Mouse (Mus musculus) liver, embryonic 15.5 days (tissue): ENCODE data around the gene Tmem221. TPM values are rescaled to one million over a fixed set of nuclear protein-coding genes. Genes with fewer than 3 reads are reported as not detected.
A peak's percentile ranks its signal among the peaks of the same experiment; 100 is the strongest.

Experiments used
- ATAC-seq: fragments of 200-750 bp; cut with Nextera tagmentation; 2 replicates; pipeline ENCODE4 v1.8.0; 2017; ENCODE audit warnings: moderate number of reproducible peaks, mild to moderate bottlenecking, moderate library complexity; ENCODE audit not compliant: insufficient read depth
- H3K27ac ChIP-seq: fragments of 300-500 bp; sonication (generic); replicated peaks from 2 replicates; pipeline ENCODE4 v1.5.1; 2015; ENCODE audit warnings: mild to moderate bottlenecking, inconsistent platforms
- H3K27me3 ChIP-seq: fragments of 300-500 bp; sonication (generic); 2 replicates; pipeline ENCODE4 v1.6.1; 2015; ENCODE audit warnings: mild to moderate bottlenecking, inconsistent platforms
- H3K36me3 ChIP-seq: fragments of 300-500 bp; sonication (generic); replicated peaks from 2 replicates; pipeline ENCODE4 v1.6.1; 2015; ENCODE audit warnings: moderate library complexity, mild to moderate bottlenecking, inconsistent platforms
- H3K4me1 ChIP-seq: fragments of 300-500 bp; sonication (generic); replicated peaks from 2 replicates; pipeline ENCODE4 v1.6.1; 2015; ENCODE audit warnings: inconsistent platforms
- H3K4me2 ChIP-seq: fragments of 300-500 bp; sonication (generic); 2 replicates; pipeline ENCODE4 v1.6.1; 2015; ENCODE audit warnings: moderate library complexity, mild to moderate bottlenecking, inconsistent platforms
- H3K4me3 ChIP-seq: fragments of 300-500 bp; sonication (generic); replicated peaks from 2 replicates; pipeline ENCODE4 v1.5.1; 2015; ENCODE audit warnings: mild to moderate bottlenecking, inconsistent platforms
- H3K9ac ChIP-seq: fragments of 300-500 bp; sonication (generic); 2 replicates; pipeline ENCODE4 v1.6.1; 2015; ENCODE audit warnings: moderate library complexity, mild to moderate bottlenecking, inconsistent platforms
- H3K9me3 ChIP-seq: fragments of 300-500 bp; sonication (generic); replicated peaks from 2 replicates; pipeline ENCODE4 v1.6.1; 2016; ENCODE audit warnings: inconsistent platforms
- WGBS: fragments of 180-500 bp; shearing (Covaris S2); methylation state at CpG from one replicate; pipeline ENCODE4 v1.1.7; 2015; ENCODE audit warnings: mixed read lengths; ENCODE audit not compliant: insufficient replicate concordance; 5-methylcytosine and 5-hydroxymethylcytosine counted together
- polyA plus RNA-seq: library from polyadenylated mRNA; unstranded; fragments of >200 nt; fragmentation: Nextera tagmentation; extraction: Ambion mirVana; gene quantifications from 2 replicates; pipeline ENCODE4 v1.2.1, GENCODE M21; 2015

The Tmem221 gene
- polyA plus RNA-seq, 1 experiment from 2014 or later = 0.50 TPM

- Histone ChIP-seq H3K27ac (no peak within 1 kb of the TSS), H3K9me3 (no peaks in the 10 kb centered on the region; the same call in 1 of the 2 replicates), H3K36me3 (no peaks in the 10 kb centered on the region), H3K4me2 (no peak within 1 kb of the TSS), H3K4me3 (no peak within 1 kb of the TSS), H3K9ac (no peak within 1 kb of the TSS), H3K4me1 (peaks cover 41% of the 10 kb centered on the region), H3K27me3 (peaks cover 68% of the 10 kb centered on the region)
- 67% methylated on average over 3 of the region's 3 CpGs for WGBS
- ATAC-seq = no peak
These were observed 7.8 kb upstream of the Tmem221 start, which contains the start of gene Nxnl1 for GRCm38 (mm10) chr8:71566501-71566900. TSS of gene Nxnl1 (minus strand) at chr8:71566601.

DNA sequence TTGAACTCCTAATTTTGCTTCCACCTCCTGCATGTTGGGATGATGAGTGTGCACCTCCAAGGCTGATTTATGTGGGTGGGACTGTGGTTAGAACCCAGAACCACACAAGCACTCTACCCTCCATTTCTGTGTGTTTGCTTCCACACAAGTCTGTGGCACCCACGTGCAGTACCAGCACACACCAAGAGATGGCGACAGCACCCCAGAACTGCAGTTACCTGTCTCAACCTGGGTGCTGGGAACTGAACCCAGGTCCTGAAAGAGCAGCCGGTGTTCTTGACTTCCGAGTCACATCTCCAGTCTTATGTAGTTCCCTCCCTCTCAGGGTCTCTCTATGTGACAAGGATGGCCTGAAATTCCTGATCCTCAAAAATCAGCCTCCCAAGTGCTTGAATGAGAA lies 5.3 kb upstream of the Tmem221 start:
- no peak for ATAC-seq
- no peak overlapping the region for H3K9ac ChIP-seq
- WGBS = 80% methylated on average over 4 of the region's 4 CpGs
- H3K27me3 ChIP-seq = peaks cover 61% of the 10 kb centered on the region
- no peaks in the 10 kb centered on the region; the same call in 1 of the 2 replicates for H3K9me3 ChIP-seq
- H3K36me3 ChIP-seq = no peaks in the 10 kb centered on the region
- H3K27ac ChIP-seq = no peak overlapping the region
- peaks cover 36% of the 10 kb centered on the region for H3K4me1 ChIP-seq
- H3K4me3 ChIP-seq = no peak overlapping the region
- H3K4me2 ChIP-seq = no peak overlapping the region

DNA sequence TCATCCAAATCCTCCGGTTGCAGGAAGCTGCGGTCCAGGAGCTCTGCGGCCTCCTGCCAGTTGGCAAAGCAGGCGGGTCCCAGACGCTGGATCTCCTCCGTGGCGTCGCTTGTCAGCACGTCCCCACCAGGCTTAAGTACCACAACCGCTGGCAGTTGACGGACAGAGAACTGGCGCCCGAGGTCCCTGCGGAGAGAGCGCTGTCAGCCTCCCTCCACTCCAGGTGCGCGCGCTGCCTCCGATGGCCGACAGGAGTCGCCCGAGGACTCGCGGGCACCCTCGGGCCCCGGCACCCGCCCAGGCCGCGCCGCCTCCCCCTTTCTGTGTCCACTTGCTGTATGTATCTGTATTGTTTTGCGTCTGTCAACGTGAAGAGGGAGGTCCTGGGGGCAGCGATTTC lies 4.1 kb upstream of the Tmem221 start:
- H3K4me1 ChIP-seq = peaks cover 40% of the 10 kb centered on the region
- H3K4me2 ChIP-seq = peak overlapping the region; percentile 48
- H3K27me3 ChIP-seq = peaks cover 61% of the 10 kb centered on the region
- H3K4me3 ChIP-seq = peak overlapping the region; percentile 18; the same call in 1 of the 2 replicates
- WGBS = under 1% methylated on average over 33 of the region's 33 CpGs
- H3K9me3 ChIP-seq = no peaks in the 10 kb centered on the region; the same call in 1 of the 2 replicates
- no peaks in the 10 kb centered on the region for H3K36me3 ChIP-seq
- H3K9ac ChIP-seq = no peak overlapping the region
- H3K27ac ChIP-seq = no peak overlapping the region
- no peak for ATAC-seq

DNA sequence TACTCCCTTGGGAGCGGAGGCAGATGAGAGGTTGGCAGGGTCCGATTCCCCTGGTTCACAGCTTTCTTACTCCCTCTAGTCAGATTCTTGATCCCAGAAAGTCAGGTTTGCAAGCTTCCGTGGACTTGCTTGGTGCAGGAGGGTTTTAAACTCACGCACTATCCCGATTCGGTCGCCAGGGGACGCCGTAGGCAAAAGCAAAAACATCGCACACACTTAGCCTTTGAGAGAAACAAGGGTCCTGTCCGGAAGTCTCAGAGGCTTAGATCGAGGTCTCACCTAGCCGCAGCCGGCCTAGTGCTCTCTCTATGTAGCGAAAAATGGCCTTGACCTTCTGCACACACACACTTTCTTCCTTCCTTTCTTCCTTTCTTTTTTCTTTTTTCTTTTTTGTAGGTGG lies 2.7 kb upstream of the Tmem221 start:
- H3K9me3 ChIP-seq = no peaks in the 10 kb centered on the region; the same call in 1 of the 2 replicates
- H3K4me1 ChIP-seq = peaks cover 41% of the 10 kb centered on the region
- H3K4me3 ChIP-seq = no peak overlapping the region
- H3K27ac ChIP-seq = no peak overlapping the region
- no peaks in the 10 kb centered on the region for H3K36me3 ChIP-seq
- ATAC-seq = no peak
- 4% methylated on average over 15 of the region's 15 CpGs for WGBS
- no peak overlapping the region; the same call in 1 of the 2 replicates for H3K4me2 ChIP-seq
- H3K9ac ChIP-seq = no peak overlapping the region
- peaks cover 65% of the 10 kb centered on the region for H3K27me3 ChIP-seq

DNA sequence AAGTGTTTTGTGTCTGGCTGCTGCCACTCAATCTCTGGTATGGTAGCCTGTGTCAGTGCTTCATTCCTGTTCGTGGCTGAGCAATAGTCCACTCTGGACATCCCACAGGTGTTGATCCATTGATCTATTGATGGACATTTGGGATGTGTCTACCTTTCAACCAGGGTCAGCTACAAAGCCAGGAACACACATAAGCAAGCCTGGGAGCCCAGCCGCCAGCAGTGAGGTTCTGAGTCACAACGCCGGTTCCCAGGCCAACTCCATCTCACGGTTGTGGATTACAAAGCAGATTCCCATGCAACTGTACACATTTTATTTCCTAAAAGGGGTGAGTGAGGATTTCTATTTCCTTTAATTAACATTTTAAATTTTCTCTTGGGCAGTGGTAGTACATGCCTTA lies 2.1 kb upstream of the Tmem221 start:
- H3K27ac ChIP-seq = no peak overlapping the region
- no peaks in the 10 kb centered on the region for H3K36me3 ChIP-seq
- 82% methylated on average over 5 of the region's 5 CpGs for WGBS
- H3K9me3 ChIP-seq = no peaks in the 10 kb centered on the region; the same call in 1 of the 2 replicates
- H3K4me2 ChIP-seq = no peak overlapping the region
- H3K27me3 ChIP-seq = peaks cover 65% of the 10 kb centered on the region
- no peak overlapping the region for H3K9ac ChIP-seq
- peaks cover 41% of the 10 kb centered on the region for H3K4me1 ChIP-seq
- ATAC-seq = no peak
- no peak overlapping the region for H3K4me3 ChIP-seq

DNA sequence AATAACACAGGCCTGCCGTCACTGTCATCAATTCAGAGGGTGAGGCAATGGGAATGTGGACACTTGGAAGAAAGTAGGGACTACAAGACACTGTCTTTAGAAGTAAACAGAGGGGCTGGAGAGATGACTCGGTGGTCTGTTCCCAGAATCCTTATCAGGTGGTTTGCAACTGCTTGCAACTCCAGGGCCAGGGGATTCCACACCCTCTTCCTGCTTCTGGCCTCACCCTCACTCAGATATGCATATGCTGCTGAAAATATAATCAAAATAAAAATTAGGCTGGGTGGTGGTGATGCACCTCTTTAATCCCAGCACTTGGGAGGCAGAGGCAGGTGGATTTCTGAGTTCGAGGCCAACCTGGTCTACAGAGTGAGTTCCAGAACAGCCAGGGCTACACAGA lies 1.4 kb upstream of the Tmem221 start:
- Histone ChIP-seq H3K4me3 (no peak overlapping the region), H3K9ac (no peak overlapping the region), H3K4me2 (no peak overlapping the region), H3K27ac (no peak overlapping the region), H3K27me3 (peaks cover 65% of the 10 kb centered on the region), H3K9me3 (no peaks in the 10 kb centered on the region; the same call in 1 of the 2 replicates), H3K4me1 (peaks cover 41% of the 10 kb centered on the region), H3K36me3 (no peaks in the 10 kb centered on the region)
- ATAC-seq = no peak
- 30% methylated on average over 3 of the region's 3 CpGs for WGBS

DNA sequence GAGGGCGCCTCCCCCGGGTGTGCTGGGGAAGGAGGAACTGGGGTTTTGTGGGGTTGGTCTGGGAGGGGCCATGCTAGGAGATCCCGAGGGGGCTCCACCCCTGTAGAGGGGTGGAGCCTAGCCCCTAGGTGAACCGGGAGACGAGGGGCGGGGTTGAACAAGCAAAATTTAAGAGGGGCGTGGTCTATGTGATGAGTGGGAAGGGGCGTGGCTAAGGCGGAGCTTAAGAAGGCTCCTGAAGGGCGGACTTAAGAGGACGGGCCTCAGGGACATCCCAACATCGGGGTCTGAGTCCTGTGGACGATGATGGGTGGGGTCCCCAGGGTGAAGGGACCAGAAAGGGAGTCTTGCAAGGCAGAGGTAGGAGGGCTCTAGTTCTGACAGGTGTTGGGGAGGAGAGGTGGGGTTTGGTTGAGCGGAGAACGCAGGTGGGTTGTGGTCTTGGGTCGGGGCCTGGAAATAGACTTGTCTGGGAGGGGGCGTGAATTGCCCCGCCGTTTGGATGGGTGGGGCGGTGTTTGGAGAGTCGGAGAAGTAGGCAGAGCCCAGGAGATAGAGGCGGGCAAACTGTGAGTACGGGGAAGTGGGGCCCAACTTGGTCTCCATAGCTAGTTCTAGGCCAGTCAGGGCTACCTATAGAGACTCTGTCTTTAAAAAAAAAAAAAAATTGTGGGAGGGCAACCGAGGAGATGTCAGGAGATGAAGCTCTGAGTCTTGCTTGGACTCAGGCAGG lies 453 bp upstream of the Tmem221 start:
- Histone ChIP-seq H3K9me3 (no peaks in the 10 kb centered on the region; the same call in 1 of the 2 replicates), H3K4me2 (peak overlapping the region; percentile 82), H3K36me3 (no peaks in the 10 kb centered on the region), H3K27ac (no peak overlapping the region), H3K9ac (no peak overlapping the region), H3K4me1 (peaks cover 50% of the 10 kb centered on the region), H3K4me3 (peak overlapping the region; percentile 54), H3K27me3 (peaks cover 65% of the 10 kb centered on the region)
- 3% methylated on average over 24 of the region's 24 CpGs for WGBS
- ATAC-seq = peak; percentile 74

DNA sequence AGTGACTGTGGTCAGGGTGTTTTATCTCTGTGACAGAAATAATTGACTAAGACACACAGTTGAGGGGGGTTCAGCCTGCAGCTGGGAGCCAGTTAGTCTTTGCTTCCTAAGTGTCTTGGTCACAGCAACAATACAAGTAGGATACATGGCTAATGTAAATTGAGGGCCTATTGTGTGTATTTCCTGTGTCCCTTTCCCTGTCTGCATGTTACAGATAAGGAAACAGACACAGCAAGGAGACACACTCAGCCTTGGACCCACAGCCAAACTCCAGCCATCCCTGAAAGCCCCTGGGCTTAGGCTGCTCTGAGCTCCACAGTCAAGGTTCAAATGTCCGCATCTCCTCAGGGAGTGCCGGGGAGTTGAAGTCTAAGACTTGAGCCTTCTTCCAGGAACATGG lies 4.0 kb downstream of the Tmem221 start:
- Histone ChIP-seq H3K9me3 (no peaks in the 10 kb centered on the region), H3K27ac (no peak overlapping the region), H3K4me3 (no peak overlapping the region), H3K36me3 (no peaks in the 10 kb centered on the region), H3K4me2 (no peak overlapping the region), H3K4me1 (peaks cover 29% of the 10 kb centered on the region), H3K27me3 (peaks cover 37% of the 10 kb centered on the region), H3K9ac (no peak overlapping the region)
- no peak for ATAC-seq
- WGBS = 72% methylated on average over 2 of the region's 2 CpGs

DNA sequence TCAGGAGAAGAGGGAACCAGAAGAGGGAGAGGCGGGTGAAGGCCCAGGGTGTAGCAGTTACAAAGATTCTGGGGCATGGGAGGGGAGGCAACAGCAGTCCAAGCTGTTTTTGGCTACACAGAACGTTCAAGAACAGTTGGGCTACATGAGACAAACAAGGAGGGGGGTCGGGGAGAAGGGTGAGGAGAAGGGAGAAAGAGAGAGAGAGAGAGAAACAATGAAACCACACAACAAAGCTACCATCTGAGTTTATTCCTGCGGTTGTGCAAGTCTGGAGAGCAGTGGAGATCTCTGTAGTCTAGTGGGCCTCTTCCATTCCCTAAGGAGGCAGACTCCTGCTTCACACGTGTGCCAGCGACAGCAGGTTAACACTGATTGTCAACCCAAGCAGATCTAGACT lies 4.7 kb downstream of the Tmem221 start:
- no peak overlapping the region for H3K4me3 ChIP-seq
- no peak overlapping the region for H3K4me2 ChIP-seq
- H3K9me3 ChIP-seq = no peaks in the 10 kb centered on the region
- H3K9ac ChIP-seq = no peak overlapping the region
- ATAC-seq = no peak
- peaks cover 23% of the 10 kb centered on the region for H3K4me1 ChIP-seq
- 45% methylated on average over 6 of the region's 6 CpGs for WGBS
- H3K27me3 ChIP-seq = peaks cover 30% of the 10 kb centered on the region
- no peaks in the 10 kb centered on the region for H3K36me3 ChIP-seq
- no peak overlapping the region for H3K27ac ChIP-seq

GRCm38 (mm10) chr8:71552770-71553169 lies 5.9 kb downstream of the Tmem221 start:
- H3K4me2 ChIP-seq = no peak overlapping the region
- ATAC-seq = no peak
- H3K9me3 ChIP-seq = no peaks in the 10 kb centered on the region
- peaks cover 9% of the 10 kb centered on the region for H3K36me3 ChIP-seq
- H3K27ac ChIP-seq = no peak overlapping the region
- peaks cover 10% of the 10 kb centered on the region for H3K4me1 ChIP-seq
- whole genome bisulfite sequencing = 59% methylated on average over 6 of the region's 6 CpGs
- no peak overlapping the region for H3K4me3 ChIP-seq
- peaks cover 18% of the 10 kb centered on the region for H3K27me3 ChIP-seq
- no peak overlapping the region for H3K9ac ChIP-seq

DNA sequence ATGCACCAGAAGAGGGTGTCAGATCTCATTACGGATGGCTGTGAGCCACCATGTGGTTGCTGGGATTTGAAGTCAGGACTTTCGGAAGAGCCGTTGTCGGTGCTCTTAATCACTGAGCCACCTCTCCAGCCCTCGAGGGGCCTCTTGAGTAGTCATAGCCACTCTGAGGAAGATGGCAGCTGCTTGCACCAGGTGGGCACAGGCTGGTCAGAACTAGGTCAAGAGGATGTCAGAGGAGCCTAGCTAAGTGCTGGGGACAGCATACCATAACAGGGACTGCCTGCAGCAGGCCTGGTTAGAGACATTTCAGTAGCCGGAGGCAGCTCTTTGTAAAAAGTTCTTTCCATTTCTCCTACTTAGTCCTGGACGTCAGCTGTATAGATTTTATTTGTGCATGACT lies 7.9 kb downstream of the Tmem221 start:
- H3K4me2 ChIP-seq = no peak overlapping the region
- H3K9me3 ChIP-seq = no peaks in the 10 kb centered on the region
- peaks cover 22% of the 10 kb centered on the region for H3K36me3 ChIP-seq
- H3K4me1 ChIP-seq = peaks cover 10% of the 10 kb centered on the region
- WGBS = 61% methylated on average over 7 of the region's 7 CpGs
- ATAC-seq = no peak
- H3K9ac ChIP-seq = no peak overlapping the region
- no peaks in the 10 kb centered on the region for H3K27me3 ChIP-seq
- no peak overlapping the region for H3K4me3 ChIP-seq
- H3K27ac ChIP-seq = no peak overlapping the region
